Mouse (Mus musculus): ENCODE results near the gene Samd14.

The Samd14 gene

GRCm38 (mm10) chr11:95036521-95036920 is 26.8 kb downstream of the Samd14 start:
- no peak for DNase-seq (ENCODE audit: low spot score)

- DNase-seq (ENCODE audit: low spot score): no peak
These were observed 27.6 kb downstream of the Samd14 start for GRCm38 (mm10) chr11:95037306-95037705.

- no peak for DNase-seq (ENCODE audit: low spot score)
These were observed 28.6 kb downstream of the Samd14 start for GRCm38 (mm10) chr11:95038156-95038817.

- DNase-seq (ENCODE audit: low spot score): no peak
These were observed 29.4 kb downstream of the Samd14 start for GRCm38 (mm10) chr11:95038818-95039655.

GRCm38 (mm10) chr11:95039766-95040165 is 30.1 kb downstream of the Samd14 start:
- no peak for DNase-seq (ENCODE audit: low spot score)

GRCm38 (mm10) chr11:95040491-95041138 is 30.9 kb downstream of the Samd14 start:
- peak; percentile 21 for DNase-seq (ENCODE audit: low spot score)

DNA sequence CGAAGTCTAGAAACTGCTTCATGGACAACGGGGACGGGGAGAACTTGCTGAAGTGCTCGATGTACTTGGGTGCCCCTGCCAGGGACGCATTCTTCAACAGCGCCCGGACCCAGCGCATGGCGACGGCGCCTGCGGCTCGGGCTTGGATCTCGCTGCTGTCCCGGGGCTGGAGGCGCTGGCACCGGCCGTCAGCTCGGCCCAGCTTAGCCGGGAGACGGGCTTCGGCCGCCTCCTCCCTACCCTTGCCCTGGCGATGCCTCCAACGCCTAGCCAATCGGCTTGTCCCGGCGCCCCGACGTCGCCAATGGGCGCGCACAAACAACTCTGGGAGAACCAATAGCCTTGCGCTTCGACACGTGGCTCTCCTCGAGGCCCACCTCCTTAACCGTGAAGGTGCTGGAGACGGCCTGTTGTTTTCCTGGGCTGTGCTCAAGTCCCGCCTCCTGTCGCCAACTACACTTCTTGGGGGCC is 31.5 kb downstream of the Samd14 start, which contains the start of gene Pdk2:
Pdk2 (minus strand) TSS at position 216 of the 471 bp plus-strand sequence.
- DNase-seq (ENCODE audit: low spot score): peak; percentile 98

- peak; percentile 91 for DNase-seq (ENCODE audit: low spot score)
These were observed 32.4 kb downstream of the Samd14 start for GRCm38 (mm10) chr11:95042096-95042495.

DNA sequence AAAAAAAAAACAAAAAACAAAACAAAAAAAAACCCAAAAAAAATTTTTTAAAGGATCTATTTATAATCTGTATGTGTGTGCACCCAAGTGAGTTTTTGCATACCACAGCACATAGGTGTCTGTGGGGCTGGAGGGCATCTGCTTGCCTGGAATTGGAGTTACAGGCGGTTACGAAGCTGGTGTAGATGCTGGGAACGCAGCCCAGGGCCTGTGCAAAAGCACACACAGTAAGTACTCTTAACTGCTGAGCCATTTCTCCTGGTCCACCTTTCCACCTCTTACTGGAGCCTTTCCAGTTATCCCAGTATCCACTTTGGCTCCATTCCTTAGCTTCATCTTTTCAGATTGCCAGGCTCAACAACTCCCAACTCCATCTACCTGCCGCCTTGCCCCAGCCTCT is 33.4 kb downstream of the Samd14 start:
- no peak for DNase-seq (ENCODE audit: low spot score)

DNA sequence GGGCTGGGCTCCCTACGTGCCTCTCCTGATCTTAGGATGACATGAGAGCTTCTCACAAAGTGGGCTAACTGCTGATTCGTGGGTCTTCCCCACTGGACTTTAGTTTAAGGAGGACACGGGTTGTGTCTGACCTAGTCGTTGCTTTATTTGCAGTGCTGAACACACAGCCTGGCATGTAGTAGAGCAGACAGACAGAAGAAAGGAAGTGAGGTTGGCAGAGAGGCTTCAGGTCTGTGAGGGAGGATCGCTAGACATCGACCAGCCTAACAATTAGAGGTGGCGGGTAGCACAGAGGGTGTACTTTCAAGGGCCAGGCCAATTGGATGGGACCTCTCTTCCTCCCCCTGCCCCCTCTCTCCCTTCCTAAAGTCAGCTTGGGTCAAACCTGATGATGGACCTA is 33.9 kb downstream of the Samd14 start:
- no peak for DNase-seq (ENCODE audit: low spot score)

DNA sequence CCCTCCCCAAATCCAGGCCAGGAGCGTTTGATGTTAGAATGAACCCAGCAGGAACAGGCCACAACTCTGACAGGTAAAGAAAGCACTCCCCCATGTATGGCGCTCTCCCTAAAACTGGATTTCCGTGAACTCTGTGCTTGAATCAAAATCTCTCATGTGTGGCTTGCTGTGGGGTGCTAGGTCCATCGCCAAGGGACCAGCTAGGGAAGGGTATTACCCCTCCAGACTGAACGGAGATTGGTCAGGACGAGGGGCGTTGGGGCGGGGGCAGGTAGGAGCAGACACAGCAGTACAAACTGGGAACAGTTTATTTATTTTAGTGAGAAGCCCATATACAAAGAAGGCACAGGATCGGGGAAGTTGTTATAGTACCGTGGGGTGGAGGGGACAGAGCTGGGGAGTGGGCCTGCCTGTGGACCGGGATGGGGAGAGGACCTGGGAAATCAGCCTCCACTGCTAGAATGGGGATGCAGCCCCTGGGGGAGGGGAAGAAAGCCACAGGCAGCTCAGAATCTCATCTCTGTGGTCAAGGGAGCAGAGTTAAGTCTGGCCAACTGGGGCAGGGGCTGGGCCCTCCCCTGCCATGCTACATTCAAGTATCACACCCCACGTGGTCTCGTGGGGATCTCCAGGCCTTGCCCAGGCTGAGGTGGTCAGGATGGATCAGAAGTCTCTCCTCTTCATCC is 34.6 kb downstream of the Samd14 start:
- DNase-seq (ENCODE audit: low spot score): no peak

DNA sequence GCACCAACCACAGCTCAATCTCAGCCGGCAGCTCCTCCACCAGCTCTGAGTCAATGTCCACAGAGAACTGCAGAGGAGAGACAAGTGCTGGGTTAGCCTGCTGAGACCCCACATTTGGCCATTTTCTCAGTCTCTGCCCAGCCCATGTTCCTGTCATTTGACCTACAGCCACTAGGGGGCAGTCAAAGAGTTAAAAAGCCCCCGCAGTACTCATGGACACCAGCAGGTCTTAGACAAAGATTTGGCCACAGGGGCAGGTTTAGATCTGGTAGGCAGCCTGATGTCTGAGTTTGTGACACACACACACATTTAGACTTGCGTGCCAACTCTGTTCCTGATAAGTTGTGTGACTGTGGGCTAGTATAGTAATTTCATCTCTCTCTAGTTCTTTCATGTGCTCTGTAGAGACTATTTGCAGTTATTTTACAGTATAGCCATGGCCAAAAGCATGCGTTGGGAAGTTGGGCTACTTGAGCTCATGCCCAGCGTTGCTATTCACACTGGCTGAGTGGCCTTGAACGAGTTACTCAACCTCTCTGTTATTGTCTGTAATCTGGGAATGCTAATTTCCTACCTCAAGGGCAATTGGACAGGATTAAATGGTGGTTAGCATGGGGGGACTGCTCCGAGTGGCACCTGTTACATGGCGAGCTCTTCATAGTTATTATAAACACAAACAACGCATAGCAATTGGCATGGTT is 37.5 kb downstream of the Samd14 start:
- peak; percentile 73 for DNase-seq (ENCODE audit: low spot score)

DNA sequence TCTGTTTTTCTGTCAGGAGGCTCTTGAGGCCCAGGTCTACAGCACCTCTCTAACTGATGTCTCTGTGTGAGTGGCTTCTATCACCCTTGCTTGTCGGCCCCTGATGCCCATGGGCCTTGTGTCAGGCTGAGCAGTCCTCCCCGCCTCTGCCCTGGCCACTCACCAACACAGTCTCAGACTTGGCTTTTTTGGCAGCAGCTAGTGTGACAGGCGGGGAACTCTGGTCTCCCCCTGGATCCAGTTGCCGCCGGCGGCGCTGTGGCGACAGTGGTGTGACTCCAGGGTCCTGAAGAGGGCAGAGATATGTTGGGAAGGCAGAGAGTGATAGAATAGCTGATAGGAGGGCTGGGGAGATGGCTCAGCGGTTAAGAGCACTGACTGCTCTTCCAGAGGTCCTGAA is 43.4 kb downstream of the Samd14 start:
- DNase-seq (ENCODE audit: low spot score): no peak

DNA sequence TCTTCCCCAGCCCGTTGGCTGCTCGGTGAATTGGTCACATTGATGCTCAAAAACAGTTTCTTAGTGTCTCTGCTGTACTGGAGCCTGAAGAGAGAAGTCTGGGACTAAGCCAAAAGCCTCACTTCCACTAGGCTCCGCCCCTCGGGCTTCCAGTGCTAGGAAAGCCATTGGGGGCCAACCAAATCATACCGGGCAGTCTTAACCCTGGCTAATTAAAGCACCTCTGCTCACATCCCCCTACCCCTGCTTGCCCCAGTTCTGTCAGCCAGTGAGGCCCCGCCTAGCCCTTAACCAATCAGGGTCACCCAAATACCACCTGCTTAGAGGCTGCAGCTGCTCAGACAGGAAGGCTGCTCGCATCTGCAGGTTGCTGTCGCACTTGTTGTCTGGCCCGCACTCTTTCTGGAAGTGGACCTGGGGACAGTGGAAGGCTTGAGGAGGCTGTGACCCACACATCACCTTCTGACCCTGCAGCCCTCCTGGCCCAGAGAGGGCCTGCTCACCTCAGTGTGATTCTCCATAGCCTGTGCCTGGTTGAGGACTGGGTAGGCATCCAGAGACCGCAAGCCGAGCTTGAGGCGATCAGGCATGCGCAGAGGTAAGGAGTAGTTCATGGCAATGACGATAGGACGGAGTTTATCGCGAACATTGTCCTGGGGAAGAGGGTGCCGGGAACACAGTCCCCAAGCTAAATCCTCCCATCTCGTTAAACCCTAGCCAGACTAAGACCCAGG is 47.3 kb downstream of the Samd14 start:
- DNase-seq (ENCODE audit: low spot score): peak; percentile 33

DNA sequence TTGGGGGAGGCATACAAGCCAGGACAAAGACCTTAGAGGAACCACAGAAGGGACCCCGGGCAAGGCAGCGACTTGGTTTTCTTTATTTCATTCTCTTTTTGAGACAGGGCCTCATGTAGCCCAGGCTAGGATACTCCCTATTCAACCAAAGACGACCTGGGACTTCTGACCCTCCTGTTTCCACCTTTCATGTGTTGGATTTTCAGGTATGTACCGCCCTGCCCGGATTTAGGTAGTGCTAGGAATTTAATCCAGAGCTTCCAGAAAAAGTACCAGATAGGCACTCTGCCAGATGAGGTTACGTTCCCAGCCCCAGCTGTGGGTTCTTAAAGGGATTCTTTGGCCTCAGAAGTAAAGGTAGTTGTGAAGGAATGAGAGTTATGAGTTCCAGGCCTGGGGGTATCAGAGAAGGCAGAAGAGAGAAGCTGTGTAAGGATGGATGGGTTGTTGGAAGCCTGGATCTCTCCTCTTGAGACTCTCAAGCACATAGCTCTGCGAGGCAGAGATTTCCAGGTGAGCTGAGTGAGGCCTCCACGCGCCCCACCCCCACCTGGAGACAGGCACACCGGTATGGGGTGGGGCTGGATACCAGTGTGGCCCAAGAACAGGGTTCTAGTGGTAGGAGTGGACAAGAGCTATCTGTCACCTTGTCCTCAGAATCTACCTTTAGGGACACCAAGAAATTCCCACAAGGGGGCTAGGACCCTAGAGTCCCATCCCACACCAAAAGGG is 59.7 kb downstream of the Samd14 start:
- no peak for DNase-seq (ENCODE audit: low spot score)

DNA sequence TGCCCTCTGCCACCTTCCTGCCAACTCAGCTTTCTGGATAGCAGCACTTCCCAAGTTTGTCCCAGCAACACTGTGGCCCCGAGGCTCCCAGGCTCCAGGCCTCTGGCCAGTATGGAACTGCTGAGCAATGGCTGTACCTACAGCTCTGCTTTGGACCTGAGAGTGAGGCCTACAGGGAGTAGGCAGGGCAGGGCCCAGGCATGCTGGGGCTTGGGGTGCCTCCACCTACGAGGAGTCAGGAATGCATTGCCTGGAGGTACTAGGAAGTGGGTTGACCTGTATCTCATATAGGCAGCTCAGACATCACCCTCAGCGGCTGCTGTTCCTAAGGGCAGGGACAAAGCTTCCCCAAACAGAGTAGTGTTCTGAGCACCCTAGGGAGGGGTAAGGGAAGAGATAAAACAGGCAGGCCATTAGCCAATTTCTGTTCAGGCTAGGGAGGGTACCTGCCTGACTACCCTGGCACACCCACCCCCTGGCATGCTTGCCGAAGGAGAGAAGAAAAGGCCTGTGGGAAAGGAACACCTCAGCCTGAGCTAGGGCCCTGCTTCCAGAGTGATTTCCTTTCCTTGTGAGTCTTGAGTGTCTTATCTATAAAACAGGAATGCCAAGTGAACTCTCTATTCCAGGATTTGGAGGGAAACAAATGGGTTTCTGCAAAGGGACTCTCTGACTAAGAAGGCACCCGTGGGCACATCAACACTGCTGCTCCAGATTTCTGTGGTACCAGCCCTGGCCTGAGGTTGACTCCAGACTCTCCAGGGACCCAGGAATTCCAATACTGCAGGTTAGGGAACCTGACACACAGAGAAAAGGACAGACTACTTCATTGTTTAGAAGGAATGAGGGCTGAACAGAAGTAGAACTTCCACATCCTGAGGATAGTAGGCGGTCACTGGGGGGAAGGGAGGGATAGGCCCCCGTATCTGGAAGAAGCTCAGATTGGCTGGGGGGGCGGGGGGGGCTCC is 60.7 kb downstream of the Samd14 start:
- peak; percentile 20 for DNase-seq (ENCODE audit: low spot score)

- no peak for DNase-seq (ENCODE audit: low spot score)
These were observed 61.6 kb downstream of the Samd14 start for GRCm38 (mm10) chr11:95071266-95071665.

GRCm38 (mm10) chr11:95072136-95072535 is 62.5 kb downstream of the Samd14 start:
- no peak for DNase-seq (ENCODE audit: low spot score)

DNA sequence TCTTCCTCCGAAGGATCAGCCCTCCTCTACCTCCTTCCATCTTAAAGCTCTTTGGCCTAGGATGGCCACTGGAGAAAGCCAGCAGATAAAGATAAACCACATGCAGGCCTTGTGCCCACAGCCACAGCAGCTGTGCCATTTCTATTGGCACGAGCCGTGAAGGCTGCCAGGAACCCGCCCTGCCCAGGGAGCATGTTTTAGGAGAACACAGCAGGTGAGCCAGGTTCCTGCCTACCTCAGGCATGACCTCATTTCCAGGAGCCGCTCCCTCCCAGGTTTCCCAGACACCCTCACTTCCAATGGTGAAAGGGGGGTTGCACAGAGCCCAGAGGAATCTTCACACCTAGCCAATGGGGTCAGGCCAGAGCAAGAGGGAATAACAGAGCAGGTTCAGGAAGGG is 63.1 kb downstream of the Samd14 start:
- DNase-seq (ENCODE audit: low spot score): no peak

Measured in embryo, embryonic 10 days (tissue).